Mouse (Mus musculus): ENCODE results near the gene Rhov.

DNA sequence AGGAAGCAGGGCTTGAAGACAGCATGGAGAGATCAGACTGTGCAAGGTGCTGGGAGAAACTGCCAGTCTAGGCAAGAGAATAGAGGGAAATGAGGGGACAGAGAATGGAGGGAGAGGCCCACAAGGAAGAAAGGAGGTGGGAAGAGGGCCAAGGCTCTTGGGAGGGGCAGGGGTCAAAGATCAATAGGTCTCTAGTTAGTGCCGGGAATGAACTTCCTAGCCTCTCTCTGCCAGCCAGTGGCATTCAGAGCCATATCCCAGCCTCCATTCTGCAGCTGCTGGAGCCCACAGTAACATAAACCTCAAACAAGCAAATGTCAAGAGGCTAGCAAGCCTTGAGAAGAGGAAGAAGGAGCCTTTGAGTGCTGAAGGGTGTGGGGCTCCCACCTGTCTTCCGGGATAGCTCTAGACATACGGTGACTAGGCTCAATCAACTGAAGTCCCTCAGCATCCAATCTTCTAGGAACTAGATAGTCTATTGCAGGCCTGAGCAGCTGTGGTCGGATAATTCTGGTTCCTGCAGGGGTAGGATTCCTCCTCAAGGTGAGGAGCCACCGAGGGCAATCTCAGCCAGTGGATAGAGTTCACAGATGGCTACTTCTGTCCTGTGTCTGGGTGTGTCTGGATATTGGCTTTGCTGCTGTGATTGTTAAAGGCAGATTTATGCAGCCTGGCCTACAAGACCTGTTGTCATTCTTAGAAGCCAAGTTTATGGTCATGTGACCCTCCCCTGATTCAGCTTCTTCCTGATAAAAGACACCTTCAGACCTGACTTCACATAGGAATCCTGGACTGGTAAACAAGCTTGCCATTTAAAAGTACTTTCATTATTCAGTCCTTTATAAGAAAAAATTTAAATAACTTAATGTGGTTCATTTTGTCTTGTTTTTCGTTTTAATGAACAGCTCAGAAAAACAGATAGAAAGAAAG is 41.0 kb downstream of the Rhov start, which contains the start of gene Ppp1r14d:
- TF ChIP-seq CTCF (IDR thresholded peaks at IDR 0.05; ENCODE audit: low read depth, low read length) (no peak), GATA1 (IDR thresholded peaks at IDR 0.05; ENCODE audit: borderline replicate concordance, low read length) (no peak), TAL1 (conservative IDR thresholded peaks at IDR 0.05; ENCODE audit: low read depth, low read length) (no peak)

Measured in G1E (cell line).